Mouse (Mus musculus) kidney, postnatal 10 days (tissue): Measurements from ENCODE around the gene 2310046K23Rik.
A peak's percentile ranks its signal among the peaks of the same experiment; 100 is the strongest.
"Not testable (repeated sequence)": the region's sequence is repeated elsewhere in the genome, so short reads cannot be mapped to it uniquely, and the experiment has no call there.

Experiments
- DNase-seq: peaks from one replicate; pipeline ENCODE4 v3.0.0; 2021; ENCODE audit warnings: mixed read lengths

The 2310046K23Rik gene

GRCm38 (mm10) chr3:92534411-92534810 is at the start of gene 2310046K23Rik:
Gene 2310046K23Rik, minus strand, starts transcription at chr3:92534511.
- no peak for DNase-seq

DNA sequence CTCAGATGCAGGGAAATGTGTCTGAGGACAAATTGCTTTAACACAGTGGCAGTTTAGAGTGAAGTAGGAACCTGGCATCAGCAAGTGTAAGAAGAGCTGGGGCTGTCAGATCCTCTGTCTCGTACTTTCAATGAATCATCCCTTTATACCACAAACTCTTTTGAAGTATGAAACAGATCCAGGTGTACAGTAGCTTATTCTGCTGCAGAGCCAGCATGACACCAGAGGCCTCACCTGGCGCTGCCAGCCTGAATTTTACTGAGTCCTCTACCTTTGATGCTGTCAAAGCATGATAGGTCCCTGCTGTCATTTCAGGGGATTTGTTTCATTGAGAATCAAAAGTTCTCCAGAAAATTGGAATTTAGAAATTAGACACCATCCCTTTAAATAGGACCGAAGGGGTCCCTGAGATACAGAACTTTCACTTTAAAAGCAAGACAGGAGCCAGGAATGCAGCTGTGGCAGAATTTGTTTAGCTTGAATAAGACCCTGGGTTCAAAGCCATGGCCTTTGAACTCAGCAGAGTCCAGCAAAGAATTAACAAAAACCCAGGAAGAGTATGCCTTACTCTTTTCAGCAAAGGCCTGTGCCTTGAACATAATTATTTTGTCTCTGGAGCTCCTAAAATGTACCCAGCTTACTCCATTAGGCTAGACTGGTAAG is 49.0 kb upstream of the 2310046K23Rik start:
- DNase-seq, result no peak

DNA sequence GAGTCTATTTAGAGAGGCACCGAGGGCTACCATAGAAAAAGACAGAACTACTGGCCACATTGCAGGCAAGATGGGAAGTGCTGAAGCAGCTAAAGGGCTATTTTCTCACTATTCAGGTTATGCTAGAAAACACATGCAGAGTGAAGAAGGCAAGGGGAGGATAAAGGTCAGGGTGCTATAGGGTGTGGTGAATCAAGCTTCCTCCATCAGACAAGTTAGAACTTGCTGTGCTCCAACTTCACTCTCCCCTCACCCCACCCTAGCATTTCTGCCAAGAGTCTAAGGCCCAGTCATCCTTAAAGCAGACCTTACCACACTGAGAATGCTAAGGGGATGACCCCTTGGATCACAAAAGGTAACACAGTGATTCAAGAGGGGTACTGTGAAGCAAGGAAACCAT is 45.2 kb upstream of the 2310046K23Rik start:
- no peak for DNase-seq

DNA sequence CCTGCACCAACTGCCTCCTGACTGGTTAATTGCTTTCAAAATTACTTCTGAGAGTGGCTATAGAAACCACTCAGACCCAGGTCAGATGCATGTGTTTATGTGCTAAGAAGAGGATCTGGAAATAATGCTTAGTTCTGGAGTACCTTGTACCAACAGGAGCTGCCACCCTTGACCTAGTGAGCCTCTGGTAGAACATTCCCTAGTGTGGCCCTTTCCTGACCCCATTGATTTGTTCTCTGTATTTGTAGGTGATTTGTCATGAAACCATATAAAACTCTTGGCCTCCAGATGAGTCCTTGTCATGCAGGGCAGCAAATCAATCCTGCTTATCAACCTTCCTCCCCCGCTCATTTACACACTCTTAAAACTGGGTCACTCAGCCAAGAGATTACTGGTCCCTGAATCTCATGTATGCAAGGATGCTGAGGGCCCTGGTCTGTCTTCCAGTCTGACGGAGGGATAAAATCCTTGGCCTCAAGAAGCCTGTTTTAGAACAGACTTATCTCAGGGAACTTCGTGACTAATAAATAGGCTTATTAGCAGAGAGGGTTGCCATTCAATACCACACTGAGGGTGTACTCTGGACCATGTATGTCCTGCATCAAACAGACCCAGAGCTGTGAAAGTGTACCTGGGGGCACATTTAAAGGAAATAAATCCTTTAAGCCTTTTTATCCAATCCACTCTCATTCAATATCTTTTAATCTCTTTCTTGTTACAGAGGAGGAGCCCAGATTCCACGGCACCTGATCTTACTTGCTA is 44.5 kb upstream of the 2310046K23Rik start:
- DNase-seq, result no peak

GRCm38 (mm10) chr3:92573449-92574041 is 39.2 kb upstream of the 2310046K23Rik start, which contains the start of gene Ivl:
Gene Ivl, minus strand, starts transcription at chr3:92573735.
- DNase-seq, result no peak

DNA sequence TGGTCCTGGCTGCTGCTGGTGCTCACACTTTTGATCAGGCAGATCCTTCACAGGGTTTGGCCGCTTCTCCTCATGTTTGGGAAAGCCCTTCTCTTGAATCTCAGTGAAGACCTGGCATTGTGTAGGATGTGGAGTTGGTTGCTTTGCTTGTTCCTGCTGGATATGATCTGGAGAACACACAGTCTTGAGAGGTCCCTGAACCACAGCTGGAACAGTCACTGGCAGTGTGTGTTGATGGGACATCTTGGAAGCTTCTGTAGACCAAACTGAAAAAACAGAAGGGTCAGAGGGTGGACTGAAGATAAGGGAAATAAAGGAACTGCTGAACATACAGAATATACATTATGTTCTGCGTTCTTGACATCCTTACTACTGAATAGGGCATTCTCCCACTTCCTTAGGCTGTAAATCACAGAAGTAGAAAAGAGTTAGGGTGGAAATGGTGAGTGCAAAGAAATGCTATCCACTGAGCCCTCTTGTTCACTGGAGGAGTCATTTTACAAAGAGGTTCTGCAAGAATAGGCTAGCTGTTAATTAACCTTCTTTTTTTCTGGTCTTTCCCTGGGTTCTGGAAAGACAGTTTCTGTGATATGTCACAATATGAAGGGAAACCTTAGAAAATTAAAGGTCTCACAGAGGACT is 38.3 kb upstream of the 2310046K23Rik start:
- DNase-seq, result no peak

- DNase-seq, result no peak
Observed at GRCm38 (mm10) chr3:92568752-92569151, 34.4 kb upstream of the 2310046K23Rik start.

- DNase-seq, result no peak
Observed at GRCm38 (mm10) chr3:92565418-92565817, 31.1 kb upstream of the 2310046K23Rik start.

- DNase-seq, result peak; percentile 6
Observed at GRCm38 (mm10) chr3:92512325-92512724, 22.0 kb downstream of the 2310046K23Rik start.

GRCm38 (mm10) chr3:92510786-92511185 is 23.5 kb downstream of the 2310046K23Rik start:
- DNase-seq, result peak; percentile 52

DNA sequence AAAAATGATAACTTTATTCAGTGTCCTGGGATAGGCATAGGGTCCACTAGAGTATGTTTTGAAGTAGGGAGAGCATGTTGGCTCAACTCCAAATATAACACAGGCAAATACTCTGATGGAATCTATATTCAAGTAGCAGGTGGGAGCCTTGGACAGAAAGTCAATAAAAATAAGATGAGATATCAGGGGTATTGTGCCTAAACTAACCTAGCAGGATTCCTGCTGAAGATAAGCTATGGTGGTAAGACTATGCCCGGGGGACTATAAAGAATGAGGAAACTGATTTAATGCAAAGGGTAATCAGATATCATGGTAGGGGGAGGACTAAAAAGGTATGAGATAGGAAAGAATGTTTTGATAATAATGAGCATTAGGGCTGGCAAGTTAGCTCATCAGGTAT is 26.1 kb downstream of the 2310046K23Rik start:
- no peak for DNase-seq

DNA sequence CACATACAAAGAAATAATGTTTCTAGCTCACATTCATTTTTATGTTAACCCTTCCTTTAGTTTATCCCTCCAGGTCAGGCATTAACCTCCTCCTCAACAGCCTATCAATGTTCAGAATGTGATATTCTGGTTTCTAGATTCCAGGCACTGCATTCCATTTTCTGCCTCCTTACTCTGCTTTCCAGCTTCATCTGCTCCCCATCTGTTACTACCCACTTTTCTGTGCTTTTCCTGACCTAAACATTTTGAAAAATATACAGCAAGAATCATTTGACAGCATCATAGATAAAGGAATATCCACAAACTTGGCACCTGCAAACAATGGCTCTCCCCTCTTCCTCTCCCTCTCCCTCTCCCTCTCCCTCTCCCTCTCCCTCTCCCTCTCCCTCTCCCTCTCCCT is 30.8 kb downstream of the 2310046K23Rik start:
- DNase-seq, result no peak

- DNase-seq, result no peak
Observed at GRCm38 (mm10) chr3:92500393-92500792, 33.9 kb downstream of the 2310046K23Rik start, which contains the start of gene Sprr4. Gene Sprr4, minus strand, starts transcription at chr3:92500493.

DNA sequence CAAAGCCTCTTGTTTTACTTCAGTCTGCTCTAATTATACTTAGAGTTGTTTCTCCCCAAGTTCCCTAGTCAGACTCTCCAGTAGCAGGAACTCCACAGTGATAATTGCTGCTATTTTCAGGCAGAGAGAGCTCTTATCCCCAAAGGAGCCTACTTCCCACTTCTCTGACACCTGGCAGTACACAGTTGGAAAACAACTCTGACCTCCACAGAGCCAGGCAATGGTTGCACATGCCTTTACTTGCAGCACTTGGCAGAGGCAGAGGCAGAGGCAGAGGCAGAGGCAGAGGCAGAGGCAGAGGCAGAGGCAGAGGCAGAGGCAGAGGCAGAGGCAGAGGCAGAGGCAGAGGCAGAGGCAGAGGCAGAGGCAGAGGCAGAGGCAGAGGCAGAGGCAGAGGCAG is 44.0 kb downstream of the 2310046K23Rik start:
- DNase-seq, result not testable (repeated sequence)

- DNase-seq, result no peak
Observed at GRCm38 (mm10) chr3:92486307-92486706, 48.0 kb downstream of the 2310046K23Rik start.

- DNase-seq, result no peak
Observed at GRCm38 (mm10) chr3:92485863-92486262, 48.4 kb downstream of the 2310046K23Rik start, which contains the start of gene Sprr1a. Gene Sprr1a, minus strand, starts transcription at chr3:92485895.
